ENCODE assay signal across 8 mouse cellular contexts in the genomic region with DNA sequence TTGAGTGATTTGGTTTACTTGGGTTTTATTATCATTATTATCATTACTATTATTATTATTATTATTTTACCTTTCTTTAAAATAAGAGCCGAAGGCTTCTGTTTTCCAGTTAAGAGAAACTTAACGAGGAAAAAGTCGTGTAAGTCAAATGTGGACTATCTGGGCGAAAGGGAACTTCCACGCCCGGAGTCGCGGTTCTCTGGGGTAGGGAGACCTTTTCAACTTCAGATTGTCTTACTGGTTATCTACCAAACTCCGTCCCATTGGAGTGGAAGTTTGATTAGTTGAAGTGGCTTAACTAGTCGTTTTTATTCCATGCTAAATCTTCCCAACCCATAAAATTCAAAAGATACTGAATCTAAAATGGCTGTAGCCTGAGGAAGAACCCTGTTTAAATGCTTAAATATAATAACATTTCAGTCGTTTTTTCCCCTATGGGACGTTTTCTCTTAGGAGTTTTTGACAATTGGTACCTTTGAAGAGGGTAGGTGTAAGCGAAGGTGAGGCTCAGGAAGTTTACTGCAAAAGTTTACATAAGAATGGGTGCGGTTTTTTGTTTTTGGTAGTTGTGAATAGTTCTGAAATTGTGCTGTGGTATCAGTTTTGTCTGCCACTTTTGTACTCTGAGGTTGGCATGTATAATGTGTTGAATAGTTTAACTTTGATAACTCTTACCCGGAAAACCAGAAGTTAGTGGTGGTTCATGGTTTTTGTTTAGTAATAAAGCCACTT. TPM values are rescaled to one million over a fixed set of nuclear protein-coding genes. Genes with fewer than 3 reads are reported as not detected.
DNase-seq lines count a peak whose midpoint lies in the region; ATAC-seq and TF ChIP-seq lines count a peak whose summit lies in the region.

No protein-coding gene starts in this region.

- no peak for TF ChIP-seq CTCF in cerebellum, adult 2 months (IDR thresholded peaks at IDR 0.05; ENCODE audit: borderline replicate concordance, insufficient read depth, low read depth, low read length)

- WGBS in cerebellum, adult 2 months = 4% methylated on average over 15 of the region's 15 CpGs
- WGBS in embryonic facial prominence, embryonic 12.5 days = 5% methylated on average over 15 of the region's 15 CpGs
- 5% methylated on average over 15 of the region's 15 CpGs for WGBS in limb, embryonic 10.5 days
- 5% methylated on average over 15 of the region's 15 CpGs for WGBS in neural tube, embryonic 11.5 days

- H3K9me3 ChIP-seq in embryonic facial prominence, embryonic 12.5 days = no peaks in the 10 kb centered on the region
- no peaks in the 10 kb centered on the region for H3K9me3 ChIP-seq in limb, embryonic 10.5 days (replicated peaks)
- H3K9me3 ChIP-seq in neural tube, embryonic 11.5 days (ENCODE audit: control insufficient read depth, low read length) = no peaks in the 10 kb centered on the region

- no peak for DNase-seq in cerebellum, adult 2 months
- DNase-seq in cerebellum, postnatal 14 days = no peak
- peak; percentile 18 for DNase-seq in 3T3-L1 (ENCODE audit: low read depth, low spot score)
- peak; percentile 34 for DNase-seq in limb, embryonic 10.5 days (ENCODE audit: low spot score)
- peak; percentile 14 for DNase-seq in neural tube, embryonic 11.5 days (ENCODE audit: low spot score)
- DNase-seq in cerebellum, postnatal 36 days = no peak
- no peak for DNase-seq in adrenal gland, adult (ENCODE audit: inconsistent age in 2 of 2, low spot score in 1 of 2)

- H3K4me2 ChIP-seq in embryonic facial prominence, embryonic 12.5 days (replicated peaks) = peak overlapping the region; percentile 76
- peak overlapping the region; percentile 70 for H3K4me2 ChIP-seq in neural tube, embryonic 11.5 days (ENCODE audit: low read depth)

- peak overlapping the region; percentile 75 for H3K9ac ChIP-seq in embryonic facial prominence, embryonic 12.5 days
- H3K9ac ChIP-seq in neural tube, embryonic 11.5 days (ENCODE audit: low read length) = peak overlapping the region; percentile 71

- no peak overlapping the region for H3K27ac ChIP-seq in cerebellum, adult 2 months (ENCODE audit: insufficient read depth, low read length)
- no peak overlapping the region for H3K27ac ChIP-seq in embryonic facial prominence, embryonic 12.5 days
- H3K27ac ChIP-seq in limb, embryonic 10.5 days = peak overlapping the region; percentile 95
- H3K27ac ChIP-seq in neural tube, embryonic 11.5 days (ENCODE audit: low read depth, low read length) = no peak overlapping the region

- ATAC-seq in embryonic facial prominence, embryonic 12.5 days (ENCODE audit: insufficient number of reproducible peaks, insufficient read depth, low FRiP score, low TSS enrichment) = no peak
- no peak for ATAC-seq in neural tube, embryonic 11.5 days (ENCODE audit: insufficient read depth, low FRiP score, low TSS enrichment)

- no peaks in the 10 kb centered on the region for H3K27me3 ChIP-seq in cerebellum, adult 2 months (ENCODE audit: control insufficient read depth, insufficient read depth, low read length)
- H3K27me3 ChIP-seq in embryonic facial prominence, embryonic 12.5 days = no peaks in the 10 kb centered on the region
- H3K27me3 ChIP-seq in limb, embryonic 10.5 days (ENCODE audit: low read depth, poor library complexity, severe bottlenecking) = no peaks in the 10 kb centered on the region
- H3K27me3 ChIP-seq in neural tube, embryonic 11.5 days (ENCODE audit: control insufficient read depth, insufficient read depth, low read length) = no peaks in the 10 kb centered on the region

- TF ChIP-seq POLR2A in cerebellum, adult 2 months (IDR thresholded peaks at IDR 0.05; ENCODE audit: borderline replicate concordance, insufficient read depth, low read length) = no peak

- H3K36me3 ChIP-seq in embryonic facial prominence, embryonic 12.5 days = 0 out of 2 replicates have a peak, but pooled peaks cover 2% of the 10 kb centered on the region
- H3K36me3 ChIP-seq in limb, embryonic 10.5 days = peaks cover 33% of the 10 kb centered on the region
- no peaks in the 10 kb centered on the region; the same call in 1 of the 2 replicates for H3K36me3 ChIP-seq in neural tube, embryonic 11.5 days (ENCODE audit: control insufficient read depth, insufficient read depth, low read length)

- no peaks in the 10 kb centered on the region for H3K4me1 ChIP-seq in cerebellum, adult 2 months (ENCODE audit: control insufficient read depth, insufficient read depth, low read length)
- peaks cover 2% of the 10 kb centered on the region for H3K4me1 ChIP-seq in embryonic facial prominence, embryonic 12.5 days
- H3K4me1 ChIP-seq in limb, embryonic 10.5 days = peaks cover 17% of the 10 kb centered on the region
- H3K4me1 ChIP-seq in neural tube, embryonic 11.5 days (ENCODE audit: control insufficient read depth, insufficient read depth, low read length) = 0 out of 2 replicates have a peak, but pooled peaks cover 5% of the 10 kb centered on the region

- peak overlapping the region; percentile 80 for H3K4me3 ChIP-seq in cerebellum, adult 2 months (replicated peaks; ENCODE audit: insufficient read depth, low read depth, low read length)
- H3K4me3 ChIP-seq in embryonic facial prominence, embryonic 12.5 days = peak overlapping the region; percentile 62
- peak overlapping the region; percentile 86 for H3K4me3 ChIP-seq in limb, embryonic 10.5 days
- H3K4me3 ChIP-seq in neural tube, embryonic 11.5 days (ENCODE audit: low read depth, low read length) = peak overlapping the region; percentile 60

RNA-seq across cellular contexts. Expression of a gene that starts 0.9 kb away (rescaled TPM):
- polyA plus RNA-seq in cerebellum, adult 2 months (2012; rRNA removed) = 41.3 and 43.3 TPM in 2 replicates
- polyA plus RNA-seq in embryonic facial prominence, embryonic 12.5 days (2016; fragmentation: Nextera tagmentation; extraction: Ambion mirVana) = 34.4 and 35.1 TPM in 2 replicates
- polyA plus RNA-seq in limb, embryonic 10.5 days (2016; fragmentation: Nextera tagmentation; extraction: Ambion mirVana) = 30.5 and 38.1 TPM in 2 replicates
- 31.5 and 33.7 TPM in 2 replicates for polyA plus RNA-seq in neural tube, embryonic 11.5 days (2014; fragmentation: Nextera tagmentation; extraction: Ambion mirVana)

RNA-seq across cellular contexts. Expression of a gene that starts 2.6 kb away (rescaled TPM):
- 8.6 and 10.5 TPM in 2 replicates for polyA plus RNA-seq in cerebellum, adult 2 months (2012; rRNA removed)
- 21.5 and 21.6 TPM in 2 replicates for polyA plus RNA-seq in embryonic facial prominence, embryonic 12.5 days (2016; fragmentation: Nextera tagmentation; extraction: Ambion mirVana)
- polyA plus RNA-seq in limb, embryonic 10.5 days (2016; fragmentation: Nextera tagmentation; extraction: Ambion mirVana) = 26.2 and 30.1 TPM in 2 replicates
- polyA plus RNA-seq in neural tube, embryonic 11.5 days (2014; fragmentation: Nextera tagmentation; extraction: Ambion mirVana) = 34.0 and 36.9 TPM in 2 replicates

RNA-seq across cellular contexts. Expression of a gene that starts 38.1 kb away (rescaled TPM):
- polyA plus RNA-seq in cerebellum, adult 2 months (2012; rRNA removed) = 5.9 and 6.6 TPM in 2 replicates
- polyA plus RNA-seq in embryonic facial prominence, embryonic 12.5 days (2016; fragmentation: Nextera tagmentation; extraction: Ambion mirVana) = 2.5 and 3.1 TPM in 2 replicates
- 0.84 and 1.5 TPM in 2 replicates for polyA plus RNA-seq in limb, embryonic 10.5 days (2016; fragmentation: Nextera tagmentation; extraction: Ambion mirVana)
- polyA plus RNA-seq in neural tube, embryonic 11.5 days (2014; fragmentation: Nextera tagmentation; extraction: Ambion mirVana) = 2.3 and 2.4 TPM in 2 replicates

RNA-seq across cellular contexts. Expression of a gene that starts 51.0 kb away (rescaled TPM):
- polyA plus RNA-seq in cerebellum, adult 2 months (2012; rRNA removed) = 7.5 and 7.6 TPM in 2 replicates
- polyA plus RNA-seq in embryonic facial prominence, embryonic 12.5 days (2016; fragmentation: Nextera tagmentation; extraction: Ambion mirVana) = 16.1 and 16.2 TPM in 2 replicates
- polyA plus RNA-seq in limb, embryonic 10.5 days (2016; fragmentation: Nextera tagmentation; extraction: Ambion mirVana) = 15.2 and 19.1 TPM in 2 replicates
- 4.7 and 4.9 TPM in 2 replicates for polyA plus RNA-seq in neural tube, embryonic 11.5 days (2014; fragmentation: Nextera tagmentation; extraction: Ambion mirVana)

Comparison
In these comparisons a context has a peak if more than half of its experiments do, and no peak if none do; other contexts are left out.
1. DNase-seq: peak in 3T3-L1 (single experiment), limb, embryonic 10.5 days (single experiment) and neural tube, embryonic 11.5 days (single experiment); none in cerebellum, adult 2 months (0 of 2), cerebellum, postnatal 14 days (0 of 2), cerebellum, postnatal 36 days (0 of 2) and adrenal gland, adult (0 of 2).
2. Peak in every context shown above with its lines, with median percentiles within 50 percentile points of each other: H3K4me3 ChIP-seq.